Mouse (Mus musculus) urinary bladder, postnatal 10 days (tissue): ENCODE results near the gene Loxl1.
"Not testable (repeated sequence)": the region's sequence is repeated elsewhere in the genome, so short reads cannot be mapped to it uniquely, and the experiment has no call there.

ENCODE experiments used
- DNase-seq: peaks from one replicate; pipeline ENCODE4 v3.0.0; 2022; ENCODE audit warnings: low spot score

Loxl1 gene

GRCm38 (mm10) chr9:58276346-58276745 lies 36.6 kb downstream of the Loxl1 start:
- no peak for DNase-seq

GRCm38 (mm10) chr9:58275797-58276196 lies 37.2 kb downstream of the Loxl1 start:
- no peak for DNase-seq

DNA sequence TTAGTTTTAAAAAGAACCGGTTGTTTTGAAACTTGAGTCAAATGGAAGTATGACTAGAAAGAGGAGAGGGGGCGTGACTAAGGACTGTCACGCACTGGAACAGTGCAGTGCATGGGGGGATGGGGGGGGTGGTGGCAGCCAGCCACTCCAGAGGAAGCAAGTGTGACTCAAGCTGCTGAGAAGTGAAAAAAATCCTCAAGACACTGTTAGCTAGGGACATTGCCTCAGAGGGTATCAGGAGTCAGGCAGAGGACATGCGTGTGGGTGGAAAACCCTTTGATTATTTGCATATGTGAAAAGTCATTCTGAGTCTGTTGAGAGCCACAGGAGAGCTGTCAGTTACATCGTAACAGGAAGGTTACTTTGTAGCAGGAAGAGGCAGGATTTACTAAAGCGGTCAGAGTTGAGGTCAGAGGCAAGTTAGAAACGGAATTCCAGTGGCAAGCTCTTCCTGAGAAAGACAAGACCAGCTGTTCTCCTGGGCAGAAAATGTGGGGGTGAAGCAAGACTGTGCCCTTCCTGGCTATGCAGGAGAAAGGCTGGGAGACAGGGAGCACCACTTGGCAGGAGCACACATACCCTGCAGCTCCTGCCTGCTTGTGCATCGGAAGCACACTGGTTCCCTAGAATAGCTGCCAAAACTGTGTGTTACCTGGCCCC lies 37.7 kb downstream of the Loxl1 start:
- no peak for DNase-seq

GRCm38 (mm10) chr9:58274626-58275025 lies 38.4 kb downstream of the Loxl1 start:
- DNase-seq: no peak

DNA sequence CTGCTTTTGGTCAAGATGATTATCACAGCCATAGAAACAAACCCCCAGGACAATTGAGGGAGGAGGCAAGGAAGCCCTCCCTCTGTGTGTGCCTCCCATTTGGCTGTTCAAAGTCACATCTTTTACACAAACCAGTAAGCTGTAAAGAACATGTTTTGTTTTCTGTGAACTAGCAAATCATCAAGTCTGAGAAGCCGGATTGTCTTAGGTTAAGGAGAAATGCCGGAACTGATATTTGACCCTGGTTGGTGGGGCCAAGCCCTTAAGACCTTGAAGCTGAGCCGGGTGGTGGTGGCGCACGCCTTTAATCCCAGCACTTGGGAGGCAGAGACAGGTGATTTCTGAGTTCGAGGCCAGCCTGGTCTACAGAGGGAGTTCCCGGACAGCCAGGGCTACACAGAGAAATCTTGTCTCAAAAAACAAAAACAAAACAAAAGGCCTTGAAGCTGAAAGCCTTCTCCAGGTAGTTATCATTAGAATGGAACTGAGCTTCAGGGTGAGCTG lies 38.8 kb downstream of the Loxl1 start:
- DNase-seq: no peak

- DNase-seq: no peak
These were observed 40.1 kb downstream of the Loxl1 start for GRCm38 (mm10) chr9:58272855-58273254.

DNA sequence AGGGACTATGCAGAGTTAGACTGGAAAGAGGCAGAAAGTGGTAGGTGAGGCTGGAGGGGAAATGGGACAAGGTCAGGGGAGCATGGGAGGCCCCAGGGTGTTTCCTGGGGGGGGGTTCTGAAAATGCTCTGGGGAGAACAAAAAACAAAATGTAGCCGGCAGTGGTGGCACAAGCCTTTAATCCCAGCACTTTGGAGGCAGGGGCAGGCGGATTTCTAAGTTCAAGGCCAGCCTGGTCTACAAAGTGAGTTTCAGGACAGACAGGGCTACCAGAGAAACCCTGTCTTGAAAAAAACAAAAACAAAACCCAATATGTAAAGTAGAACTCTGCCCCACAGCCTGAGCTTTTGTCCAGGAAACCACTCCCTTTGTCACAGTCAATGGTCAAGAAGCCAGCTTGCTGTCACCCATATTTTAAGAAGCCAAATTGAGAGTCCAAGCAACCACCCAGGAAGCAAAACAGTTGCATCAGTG lies 40.9 kb downstream of the Loxl1 start:
- DNase-seq: no peak

- DNase-seq: not testable (repeated sequence)
These were observed 41.4 kb downstream of the Loxl1 start for GRCm38 (mm10) chr9:58271551-58271950.

DNA sequence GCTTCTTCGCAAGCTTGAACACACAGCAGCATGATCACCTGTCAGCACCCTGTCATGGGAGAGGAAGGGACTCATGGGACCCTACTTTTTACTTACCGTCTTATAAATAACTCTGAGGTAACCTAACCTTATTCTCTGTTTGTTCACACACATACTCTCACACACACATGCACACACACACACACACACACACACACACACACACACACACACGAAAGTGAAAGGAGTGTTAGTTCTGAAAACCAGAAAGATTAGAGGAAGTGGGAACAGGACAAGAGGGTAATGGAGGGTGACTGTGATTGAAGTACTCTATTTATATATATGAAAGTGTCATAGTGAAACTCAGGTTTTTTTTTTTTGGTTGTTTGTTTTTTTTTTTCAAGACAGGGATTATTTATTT lies 41.9 kb downstream of the Loxl1 start:
- DNase-seq: no peak

DNA sequence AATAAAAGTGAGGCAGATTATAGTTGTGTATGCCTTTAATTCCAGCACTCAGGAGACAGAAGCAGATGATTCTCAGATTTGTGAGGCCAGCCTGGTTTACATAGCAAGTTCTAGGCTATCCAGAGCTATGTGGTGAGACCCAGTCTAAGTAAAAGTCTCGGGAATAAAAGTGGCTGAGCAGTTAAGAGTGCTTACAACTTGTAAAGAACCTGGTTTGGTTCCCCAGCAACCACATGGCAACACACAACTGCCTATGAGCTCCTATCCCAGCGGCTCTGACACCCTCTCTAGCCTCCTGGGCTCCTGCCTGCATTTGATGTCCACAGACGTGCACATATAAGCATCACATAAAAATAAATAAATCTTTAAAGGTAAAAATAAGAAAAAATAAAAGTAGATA lies 42.9 kb downstream of the Loxl1 start:
- DNase-seq: no peak

DNA sequence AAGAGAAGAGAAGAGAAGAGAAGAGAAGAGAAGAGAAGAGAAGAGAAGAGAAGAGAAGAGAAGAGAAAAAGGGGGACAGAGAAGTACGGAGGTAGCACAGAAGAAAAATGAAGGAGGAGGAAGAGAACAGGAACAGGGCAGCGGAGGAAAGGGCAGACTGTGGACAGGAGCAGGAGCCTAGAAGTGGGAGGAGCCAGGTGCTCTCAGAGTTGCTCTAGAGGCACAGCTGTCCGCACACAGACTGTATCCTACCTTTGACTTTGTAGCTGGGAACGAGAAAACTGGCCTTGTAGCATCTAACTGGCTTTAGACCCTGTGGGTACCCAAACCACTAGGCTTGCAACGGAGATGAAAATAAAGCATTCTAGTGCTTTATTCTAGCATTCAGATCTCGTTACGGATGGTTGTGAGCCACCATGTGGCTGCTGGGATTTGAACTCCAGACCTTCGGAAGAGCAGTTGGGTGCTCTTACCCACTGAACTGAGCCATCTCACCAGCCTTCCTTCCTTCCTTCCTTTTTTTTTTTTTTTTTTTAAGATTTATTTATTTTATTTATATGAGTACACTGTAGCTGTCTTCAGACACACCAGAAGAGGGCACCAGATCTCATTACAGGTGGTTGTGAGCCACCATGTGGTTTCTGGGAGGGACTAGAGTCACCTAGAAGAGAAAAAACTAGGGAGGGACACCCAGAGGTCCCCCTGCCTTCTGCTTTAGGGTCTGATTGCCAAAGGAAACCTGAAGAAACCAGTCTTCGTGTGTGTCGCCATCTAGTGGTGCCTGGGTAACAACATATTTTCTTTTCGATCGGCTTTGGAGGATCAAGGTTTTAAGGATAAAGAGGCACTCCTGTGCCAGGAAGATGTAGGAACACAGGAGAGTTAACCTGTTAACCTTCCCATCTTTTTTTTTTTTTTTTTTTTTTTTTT lies 44.3 kb downstream of the Loxl1 start:
- no peak for DNase-seq

DNA sequence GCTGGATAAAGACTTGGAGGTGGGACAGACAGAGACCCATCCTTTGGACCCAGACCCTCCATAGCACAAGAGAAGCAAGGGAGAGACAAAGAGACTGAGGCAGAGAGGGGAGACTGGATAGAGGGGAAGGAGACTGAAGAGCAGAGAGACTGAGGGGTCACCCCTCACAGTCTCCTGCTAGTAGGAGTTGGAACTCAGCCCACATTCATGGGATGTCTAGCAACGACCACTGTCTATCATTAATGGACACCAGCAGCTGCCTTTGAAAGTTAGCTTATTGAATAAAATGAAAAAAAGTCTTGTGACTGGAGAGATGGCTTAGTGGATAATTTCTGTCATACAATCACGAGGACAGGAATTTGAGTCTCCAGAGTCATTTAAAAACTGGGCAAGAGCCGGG lies 45.9 kb downstream of the Loxl1 start:
- DNase-seq: no peak

DNA sequence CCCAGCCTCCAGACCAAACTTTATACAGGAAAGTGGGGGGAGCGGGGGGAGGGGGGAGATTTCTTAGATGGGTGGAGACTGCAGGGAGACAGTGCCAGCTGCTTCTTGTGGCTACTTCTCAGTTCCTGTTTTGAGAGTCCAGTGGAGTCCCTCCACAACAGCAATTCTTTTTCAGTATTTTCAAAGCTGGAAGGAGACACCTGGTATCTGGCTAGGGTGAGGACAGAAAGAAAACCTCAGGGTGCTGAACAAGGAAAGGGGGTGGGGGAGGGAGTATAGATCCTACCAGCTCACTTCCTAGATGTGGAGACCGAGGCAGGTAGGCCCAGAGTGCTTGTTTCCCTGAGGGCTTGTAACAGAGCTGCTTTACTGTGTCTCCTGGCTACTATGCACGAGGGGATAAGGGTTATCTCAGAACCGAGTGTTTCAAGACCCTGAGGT lies 46.4 kb downstream of the Loxl1 start:
- DNase-seq: no peak

- no peak for DNase-seq
These were observed 47.6 kb downstream of the Loxl1 start for GRCm38 (mm10) chr9:58265368-58265767.

DNA sequence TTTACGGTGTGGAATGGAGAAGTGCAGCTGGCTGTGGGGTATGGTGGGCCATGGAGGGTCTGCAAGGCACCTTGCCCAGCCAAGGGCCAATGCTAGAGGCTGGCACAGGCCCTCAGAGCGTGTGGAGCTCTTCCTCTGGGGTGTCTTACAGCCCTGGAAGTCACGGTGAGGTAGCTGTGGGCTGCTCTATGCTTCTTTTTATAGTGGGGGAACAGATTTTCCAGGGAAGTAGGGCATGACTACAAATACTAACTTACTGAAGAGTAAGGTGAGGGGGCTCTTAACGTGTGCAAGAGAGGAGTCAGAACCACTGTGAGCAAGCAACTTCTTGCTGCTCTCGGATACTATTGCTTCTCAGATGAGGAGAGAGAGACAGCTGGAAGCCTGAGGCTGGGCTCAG lies 50.5 kb downstream of the Loxl1 start:
- DNase-seq: no peak

DNA sequence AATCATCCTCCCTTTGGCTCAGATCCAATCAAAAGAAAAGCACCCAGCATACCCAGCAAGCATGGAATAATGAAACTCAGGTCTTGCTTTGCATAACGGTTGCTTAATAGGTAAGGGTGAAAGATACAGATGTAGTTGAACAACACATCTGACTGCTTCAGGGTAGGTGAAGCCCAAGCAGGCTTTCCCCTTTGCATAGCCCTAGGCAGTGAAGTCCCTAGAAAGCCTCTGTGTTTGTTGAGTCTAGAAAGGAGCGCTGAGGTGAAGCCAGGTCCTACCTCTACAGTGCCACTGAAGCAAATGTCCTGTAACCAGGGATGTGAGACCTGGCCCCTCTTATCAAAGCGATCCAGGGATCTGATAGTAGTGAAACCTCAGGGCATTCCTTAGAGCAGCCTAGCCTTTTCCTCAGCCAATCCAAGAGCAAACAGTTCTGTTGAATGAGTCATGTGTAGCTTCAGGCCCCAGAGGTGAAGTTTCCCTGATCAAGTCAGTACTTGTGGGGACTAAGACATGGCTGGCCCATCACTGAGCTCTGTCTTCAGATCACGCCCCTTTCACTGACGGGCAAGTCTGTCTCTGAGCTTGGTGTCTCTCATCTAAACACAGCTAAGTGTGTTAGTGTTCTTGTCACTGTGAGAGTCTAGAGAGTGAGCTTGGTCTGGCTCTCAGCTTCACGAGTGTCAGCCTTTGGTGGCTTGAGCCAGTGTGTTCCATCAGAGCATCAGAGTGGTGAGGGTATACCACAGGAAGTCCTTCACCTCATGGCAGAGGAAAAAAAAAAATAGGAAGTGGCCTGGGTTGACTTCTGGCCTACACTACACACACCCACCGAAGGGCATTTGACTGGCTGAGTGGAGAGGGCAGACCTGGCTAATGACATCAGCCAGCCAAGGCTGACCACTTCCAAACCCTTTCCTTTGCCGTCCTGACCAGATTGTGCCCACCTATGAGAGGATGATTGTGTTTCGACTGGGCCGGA lies 57.0 kb downstream of the Loxl1 start:
- no peak for DNase-seq

DNA sequence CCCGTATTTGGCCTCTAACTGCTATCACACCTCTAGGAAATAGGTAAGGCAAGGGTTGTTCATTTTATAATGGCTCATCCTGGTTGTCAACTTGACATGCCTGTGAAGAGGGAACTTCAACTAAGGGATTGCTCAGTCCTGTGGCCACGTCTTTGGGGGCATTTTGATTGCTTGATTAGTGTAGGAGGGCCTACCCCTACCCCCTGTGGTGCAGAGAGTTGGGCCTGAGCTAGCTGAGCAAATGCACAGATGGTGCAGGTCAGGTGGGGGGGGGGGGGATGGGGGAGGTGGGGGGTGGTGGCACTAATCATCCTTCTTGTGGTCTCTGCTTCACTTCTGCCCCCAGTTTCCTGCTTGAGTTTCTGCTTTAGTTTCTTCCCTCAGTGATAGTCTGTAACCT lies 57.9 kb downstream of the Loxl1 start:
- DNase-seq: no peak

- DNase-seq: not testable (repeated sequence)
These were observed 59.2 kb downstream of the Loxl1 start for GRCm38 (mm10) chr9:58253805-58254122.

- peak; percentile 82 for DNase-seq
These were observed 59.8 kb downstream of the Loxl1 start, which contains the start of gene Stoml1 for GRCm38 (mm10) chr9:58253033-58253804. Gene Stoml1 (plus strand): TSS chr9:58253164.

DNA sequence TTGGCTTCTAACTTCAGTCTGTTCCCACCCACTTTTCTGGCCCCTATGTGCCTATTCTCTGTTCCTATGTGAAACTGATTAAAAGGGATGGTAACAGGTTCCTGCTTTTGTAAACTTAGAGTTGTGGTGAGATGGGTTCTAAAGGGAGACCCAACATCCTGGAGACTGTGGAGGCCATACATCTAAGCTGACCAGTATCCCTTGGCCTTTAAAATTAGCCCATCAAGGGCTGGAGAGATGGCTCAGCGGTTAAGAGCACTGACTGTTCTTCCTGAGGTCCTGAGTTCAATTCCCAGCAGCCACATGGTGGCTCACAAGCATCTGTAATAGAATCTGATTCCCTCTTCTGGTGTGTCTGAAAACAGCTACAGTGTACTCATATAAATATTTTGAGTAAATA lies 62.3 kb downstream of the Loxl1 start:
- not testable (repeated sequence) for DNase-seq

GRCm38 (mm10) chr9:58250322-58250721 lies 62.7 kb downstream of the Loxl1 start:
- DNase-seq: no peak
